Mouse (Mus musculus) kidney, postnatal 0 days (tissue): ENCODE results near the gene Loxl4. TPM values are rescaled to one million over a fixed set of nuclear protein-coding genes. Genes with fewer than 3 reads are reported as not detected.

Source experiments
- ATAC-seq: fragments of 200-750 bp; cut with Nextera tagmentation; replicated peaks from 2 replicates; pipeline ENCODE4 v1.8.0; 2017; ENCODE audit warnings: low read depth, moderate number of reproducible peaks, moderate TSS enrichment, moderate library complexity; ENCODE audit not compliant: low FRiP score
- DNase-seq: peaks from one replicate; pipeline ENCODE4 v3.0.0-alpha.2; 2016; ENCODE audit warnings: low spot score
- H3K27ac ChIP-seq: fragments of 300-500 bp; sonication (generic); 2 replicates; pipeline ENCODE4 v1.5.1; 2014; ENCODE audit warnings: mild to moderate bottlenecking
- H3K27me3 ChIP-seq: fragments of 300-500 bp; sonication (generic); 2 replicates; pipeline ENCODE4 v1.6.1; 2014; ENCODE audit warnings: low read length, mixed read lengths; ENCODE audit not compliant: insufficient read depth
- H3K36me3 ChIP-seq: fragments of 300-500 bp; sonication (generic); 2 replicates; pipeline ENCODE4 v1.6.1; 2014; ENCODE audit warnings: low read length, mixed read lengths; ENCODE audit not compliant: insufficient read depth
- H3K4me1 ChIP-seq: fragments of 300-500 bp; sonication (generic); replicated peaks from 2 replicates; pipeline ENCODE4 v1.6.1; 2014; ENCODE audit warnings: antibody characterized with exemption, low read length, mixed read lengths; ENCODE audit not compliant: insufficient read depth
- H3K4me2 ChIP-seq: fragments of 300-500 bp; sonication (generic); 2 replicates; pipeline ENCODE4 v1.6.1; 2014; ENCODE audit warnings: mild to moderate bottlenecking, low read length, moderate library complexity, mixed read lengths
- H3K4me3 ChIP-seq: fragments of 300-500 bp; sonication (generic); replicated peaks from 2 replicates; pipeline ENCODE4 v1.5.1; 2014; ENCODE audit warnings: low read depth, low read length
- H3K9ac ChIP-seq: fragments of 300-500 bp; sonication (generic); 2 replicates; pipeline ENCODE4 v1.6.1; 2014; ENCODE audit warnings: low read depth, low read length
- H3K9me3 ChIP-seq: fragments of 300-500 bp; sonication (generic); replicated peaks from 2 replicates; pipeline ENCODE4 v1.6.1; 2016; ENCODE audit warnings: low read length, inconsistent platforms, mixed read lengths
- CTCF ChIP-seq: IDR thresholded peaks from 2 replicates; pipeline ENCODE4 v1.5.1; 2016; ENCODE audit warnings: antibody characterized with exemption, low read depth, mild to moderate bottlenecking, moderate library complexity
- whole genome bisulfite sequencing: fragments of 180-500 bp; shearing (Covaris S2); extraction: QIAGEN DNeasy Blood & Tissue Kit; methylation state at CpG from one replicate; pipeline ENCODE4 v1.1.7; 2014; 5-methylcytosine and 5-hydroxymethylcytosine counted together
- polyA plus RNA-seq: library from polyadenylated mRNA; unstranded; fragments of >200 nt; fragmentation: Nextera tagmentation; extraction: Ambion mirVana; gene quantifications from 2 replicates; pipeline ENCODE4 v1.2.1, GENCODE M21; 2015

Gene Loxl4
- polyA plus RNA-seq, 1 experiment from 2014 or later = 1.2 TPM

DNA sequence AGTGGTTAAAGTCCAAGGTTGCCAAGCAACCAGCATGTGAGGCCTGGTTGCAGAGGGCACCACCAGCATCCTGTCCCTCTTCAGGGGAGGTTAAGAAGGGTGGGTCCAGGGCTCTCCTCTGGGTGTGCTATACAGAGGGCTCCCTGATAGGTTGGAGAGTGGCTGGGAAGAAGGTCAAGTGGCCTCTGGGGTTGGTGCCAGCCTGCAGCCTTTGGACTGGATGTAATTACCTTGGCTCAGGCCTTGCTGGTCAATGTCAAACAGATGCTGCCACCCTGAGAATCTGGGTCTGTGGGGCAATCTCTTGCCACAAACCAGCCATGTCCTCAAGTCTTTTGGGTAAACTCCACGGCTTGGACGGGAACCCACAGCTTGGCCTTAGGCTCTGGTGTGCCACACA is 11.2 kb downstream of the Loxl4 start:
- 95% methylated on average over 2 of the region's 2 CpGs for WGBS
- no peak for TF ChIP-seq CTCF
- Histone ChIP-seq H3K36me3 (no peaks in the 10 kb centered on the region), H3K9ac (no peak overlapping the region), H3K4me1 (no peaks in the 10 kb centered on the region), H3K27me3 (no peaks in the 10 kb centered on the region), H3K4me3 (no peak overlapping the region), H3K9me3 (no peaks in the 10 kb centered on the region), H3K4me2 (no peak overlapping the region), H3K27ac (no peak overlapping the region)
- ATAC-seq (no peak), DNase-seq (no peak)

DNA sequence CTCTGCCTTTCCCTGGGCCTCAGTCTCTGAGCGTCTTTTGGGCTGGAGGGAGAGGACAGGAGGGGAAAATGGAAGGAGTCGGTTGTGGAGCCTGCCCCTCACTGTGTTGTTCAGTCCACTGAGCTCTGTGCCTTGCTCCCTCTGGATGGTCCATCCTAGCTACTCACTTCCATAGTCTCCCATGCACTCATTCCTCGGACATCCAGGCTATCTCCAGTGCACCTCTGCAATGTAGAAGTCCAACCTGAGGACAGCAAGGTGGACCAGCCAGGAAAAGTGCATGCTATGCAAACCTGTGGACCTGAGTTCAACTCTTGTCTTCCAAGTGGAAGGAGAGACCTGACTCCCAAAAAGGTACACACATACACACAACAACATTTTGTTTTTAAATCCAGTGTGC is 12.0 kb downstream of the Loxl4 start:
- no peak for TF ChIP-seq CTCF
- no peaks in the 10 kb centered on the region for H3K4me1 ChIP-seq
- H3K9me3 ChIP-seq = no peaks in the 10 kb centered on the region
- no peak overlapping the region for H3K4me3 ChIP-seq
- no peak overlapping the region for H3K27ac ChIP-seq
- ATAC-seq (no peak), DNase-seq (no peak)
- no peak overlapping the region for H3K9ac ChIP-seq
- H3K4me2 ChIP-seq = no peak overlapping the region
- 59% methylated on average over 3 of the region's 3 CpGs for WGBS
- H3K27me3 ChIP-seq = no peaks in the 10 kb centered on the region
- H3K36me3 ChIP-seq = no peaks in the 10 kb centered on the region

DNA sequence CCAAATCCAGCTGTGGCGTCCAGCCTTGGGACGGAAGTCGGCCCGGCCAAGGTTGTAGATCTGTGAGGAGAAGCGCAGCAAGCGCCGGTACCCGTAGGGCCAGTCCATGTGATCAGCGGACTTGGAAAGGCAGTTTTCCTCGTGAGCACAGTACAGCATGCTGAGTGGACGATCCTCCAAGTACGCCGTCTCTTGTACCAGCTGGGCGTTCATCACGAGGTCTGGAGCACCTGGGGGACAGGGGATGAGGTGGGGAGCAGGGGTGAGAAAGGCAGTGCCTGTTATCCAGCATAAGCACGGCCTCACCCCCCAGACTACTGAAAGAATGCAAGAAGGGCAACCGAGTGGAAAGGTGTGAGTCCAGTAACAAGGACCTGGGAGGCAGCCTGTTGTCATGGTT is 12.7 kb downstream of the Loxl4 start:
- Histone ChIP-seq H3K36me3 (0 out of 2 replicates have a peak, but pooled peaks cover 5% of the 10 kb centered on the region), H3K27me3 (no peaks in the 10 kb centered on the region), H3K4me1 (no peaks in the 10 kb centered on the region), H3K9me3 (no peaks in the 10 kb centered on the region), H3K4me2 (no peak overlapping the region), H3K4me3 (no peak overlapping the region), H3K9ac (no peak overlapping the region), H3K27ac (no peak overlapping the region)
- 76% methylated on average over 17 of the region's 17 CpGs for WGBS
- ATAC-seq (peak; percentile 49), DNase-seq (peak; percentile 10)
- TF ChIP-seq CTCF = no peak

GRCm38 (mm10) chr19:42597896-42598295 is 14.7 kb downstream of the Loxl4 start:
- H3K36me3 ChIP-seq = 0 out of 2 replicates have a peak, but pooled peaks cover 8% of the 10 kb centered on the region
- no peaks in the 10 kb centered on the region for H3K4me1 ChIP-seq
- H3K27ac ChIP-seq = no peak overlapping the region
- 93% methylated on average over 6 of the region's 6 CpGs for WGBS
- DNase-seq = no peak
- TF ChIP-seq CTCF = no peak
- H3K9ac ChIP-seq = no peak overlapping the region
- no peaks in the 10 kb centered on the region for H3K9me3 ChIP-seq
- H3K4me3 ChIP-seq = no peak overlapping the region
- no peak overlapping the region for H3K4me2 ChIP-seq
- ATAC-seq = no peak
- H3K27me3 ChIP-seq = no peaks in the 10 kb centered on the region

GRCm38 (mm10) chr19:42597286-42597685 is 15.3 kb downstream of the Loxl4 start:
- H3K4me3 ChIP-seq = no peak overlapping the region
- no peaks in the 10 kb centered on the region for H3K9me3 ChIP-seq
- H3K27ac ChIP-seq = no peak overlapping the region
- ATAC-seq (no peak), DNase-seq (no peak)
- 85% methylated on average over 12 of the region's 12 CpGs for WGBS
- H3K27me3 ChIP-seq = no peaks in the 10 kb centered on the region
- H3K36me3 ChIP-seq = peaks cover 8% of the 10 kb centered on the region; the same call in 1 of the 2 replicates
- H3K4me1 ChIP-seq = no peaks in the 10 kb centered on the region
- no peak for TF ChIP-seq CTCF
- H3K9ac ChIP-seq = no peak overlapping the region
- no peak overlapping the region for H3K4me2 ChIP-seq

GRCm38 (mm10) chr19:42595066-42595465 is 17.5 kb downstream of the Loxl4 start:
- Histone ChIP-seq H3K4me2 (no peak overlapping the region), H3K4me1 (no peaks in the 10 kb centered on the region), H3K27ac (no peak overlapping the region), H3K9ac (no peak overlapping the region), H3K36me3 (peaks cover 20% of the 10 kb centered on the region), H3K4me3 (no peak overlapping the region), H3K27me3 (no peaks in the 10 kb centered on the region), H3K9me3 (no peaks in the 10 kb centered on the region)
- ATAC-seq (no peak), DNase-seq (no peak)
- 90% methylated on average over 6 of the region's 6 CpGs for WGBS
- no peak for TF ChIP-seq CTCF

DNA sequence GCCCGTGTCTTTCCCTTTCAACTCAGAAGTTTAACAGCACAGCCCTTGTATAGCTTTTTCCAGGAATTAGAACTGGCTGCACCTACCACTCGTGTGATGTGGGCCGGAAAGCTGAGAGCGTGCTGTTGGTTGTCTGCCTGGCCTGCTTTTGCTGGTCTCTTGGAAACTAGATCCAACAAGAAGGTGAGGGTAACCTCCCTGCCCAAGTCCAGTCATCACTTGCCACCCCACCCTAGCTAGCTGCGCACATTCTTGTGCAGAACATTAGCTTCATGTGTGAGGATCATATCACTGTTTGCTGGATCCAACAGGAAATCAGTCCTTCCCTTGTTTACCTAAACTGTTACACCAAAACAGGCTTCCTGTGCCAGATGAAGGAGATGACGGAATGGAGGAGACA is 19.2 kb downstream of the Loxl4 start:
- DNase-seq = no peak
- peaks cover 20% of the 10 kb centered on the region for H3K36me3 ChIP-seq
- WGBS = 80% methylated on average over 6 of the region's 6 CpGs

More for the DNA sequence above, 19.2 kb downstream of the Loxl4 start:
- no peak for TF ChIP-seq CTCF
- H3K9me3 ChIP-seq = no peaks in the 10 kb centered on the region
- no peak overlapping the region for H3K4me2 ChIP-seq
- no peak for ATAC-seq
- no peak overlapping the region for H3K27ac ChIP-seq
- no peak overlapping the region for H3K9ac ChIP-seq
- no peaks in the 10 kb centered on the region for H3K4me1 ChIP-seq
- no peak overlapping the region for H3K4me3 ChIP-seq
- H3K27me3 ChIP-seq = no peaks in the 10 kb centered on the region
